Mouse (Mus musculus): ENCODE measurements around the gene Myo3a.
"Not testable (repeated sequence)": the region's sequence is repeated elsewhere in the genome, so short reads cannot be mapped to it uniquely, and the experiment has no call there.

Gene Myo3a

GRCm38 (mm10) chr2:22227308-22227707, at the start of gene Myo3a:
Gene Myo3a, plus strand, starts transcription at chr2:22227503.
- no peak for DNase-seq (ENCODE audit: low spot score)

DNA sequence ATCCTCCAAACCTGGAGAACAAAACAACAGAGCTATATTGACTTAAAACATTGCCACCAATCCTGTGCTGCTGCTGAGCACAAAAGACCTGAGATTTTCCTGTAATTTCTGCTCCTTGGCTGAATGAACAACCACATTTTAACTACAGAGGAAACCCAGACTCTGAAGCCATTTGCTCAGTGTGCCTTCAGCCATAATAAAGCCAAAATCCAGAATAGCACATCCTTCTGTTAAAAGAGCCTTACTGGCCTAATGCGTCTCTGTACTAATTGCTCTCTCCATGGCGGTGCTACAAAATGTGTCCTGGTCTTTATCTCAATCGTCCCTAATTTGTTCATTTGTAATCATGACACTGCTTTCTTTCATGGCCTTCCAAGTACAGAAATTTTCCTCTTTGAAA, 23.2 kb downstream of the Myo3a start:
- DNase-seq (ENCODE audit: low spot score), result no peak

DNA sequence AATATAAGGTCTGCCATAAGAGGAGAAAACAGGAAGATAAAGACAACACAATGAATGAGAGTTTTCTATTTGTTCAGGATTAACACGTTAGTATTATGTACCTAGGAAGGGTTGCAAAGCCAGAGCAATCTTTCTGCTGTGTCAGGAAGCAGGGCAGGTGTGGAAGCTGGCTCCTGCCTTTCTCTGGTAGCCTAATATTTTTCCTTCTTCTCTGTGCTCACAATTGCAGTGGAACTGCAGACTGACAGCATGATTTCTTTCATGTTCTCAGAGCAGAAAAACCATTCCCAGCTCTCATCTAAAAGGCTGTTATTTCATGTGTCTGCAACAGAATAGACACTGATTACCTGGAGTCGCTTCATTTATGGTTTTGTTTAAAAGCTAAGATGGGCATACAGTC, 23.7 kb downstream of the Myo3a start:
- DNase-seq (ENCODE audit: low spot score), result no peak

DNA sequence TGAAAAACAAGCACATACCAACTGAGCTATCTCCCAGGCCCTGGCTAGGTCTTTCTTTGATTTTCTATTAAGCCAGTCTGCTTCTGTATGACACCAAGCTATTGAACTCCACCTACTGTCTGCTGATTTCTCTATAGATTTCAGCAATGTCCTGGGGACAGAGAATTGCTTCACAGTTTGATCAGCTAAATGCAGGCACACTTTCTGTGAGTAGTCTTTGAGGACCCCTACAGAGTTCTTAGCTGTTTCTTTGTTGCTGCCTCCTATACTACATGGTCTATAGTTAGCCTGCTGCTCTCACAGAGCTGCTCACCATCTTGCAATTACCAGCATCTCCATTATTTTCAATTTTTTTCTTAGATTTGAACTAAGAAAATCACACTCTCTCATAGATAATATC, 28.3 kb downstream of the Myo3a start:
- no peak for DNase-seq (ENCODE audit: low spot score)

DNA sequence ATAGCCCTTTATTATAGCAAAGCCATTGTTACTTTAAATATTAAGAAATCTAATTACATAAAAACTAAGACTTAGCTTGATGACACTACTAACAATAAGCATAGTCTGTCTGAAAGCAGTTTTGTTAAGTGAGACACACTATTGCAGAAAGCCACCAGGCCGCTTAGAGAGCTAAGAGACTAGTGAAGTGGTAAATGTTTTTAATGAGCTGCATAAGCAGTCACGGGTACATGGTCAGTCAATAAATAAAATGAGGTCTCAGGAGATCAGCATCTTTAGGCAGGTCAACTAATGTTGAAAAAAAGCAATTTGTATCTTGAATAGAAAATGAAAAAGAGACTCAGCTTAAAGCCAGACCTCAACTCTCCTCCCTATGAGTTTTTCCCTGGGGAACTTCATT, 44.3 kb downstream of the Myo3a start:
- no peak for DNase-seq (ENCODE audit: low spot score)

GRCm38 (mm10) chr2:22285366-22285765, 58.1 kb downstream of the Myo3a start:
- no peak for DNase-seq (ENCODE audit: low spot score)

- DNase-seq (ENCODE audit: low spot score), result no peak
Measured at GRCm38 (mm10) chr2:22285777-22286176, 58.5 kb downstream of the Myo3a start.

GRCm38 (mm10) chr2:22293579-22294446, 66.5 kb downstream of the Myo3a start:
- no peak for DNase-seq (ENCODE audit: low spot score)

DNA sequence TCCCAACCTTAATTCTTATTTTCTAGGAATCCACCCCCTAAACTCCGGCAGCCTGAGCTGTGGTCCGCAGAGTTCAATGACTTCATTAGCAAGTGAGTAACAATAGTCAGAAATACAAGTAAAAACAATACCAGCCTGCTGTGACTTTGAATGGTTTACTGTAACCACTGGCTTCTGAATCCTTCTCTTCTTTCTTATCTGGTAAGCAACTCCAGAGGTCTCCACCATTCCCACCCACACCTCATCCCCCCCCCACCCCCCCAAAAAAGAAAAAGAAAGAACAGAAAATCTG, 67.1 kb downstream of the Myo3a start:
- DNase-seq (ENCODE audit: low spot score), result no peak

- no peak for DNase-seq (ENCODE audit: low spot score)
Measured at GRCm38 (mm10) chr2:22297913-22298312, 70.6 kb downstream of the Myo3a start.

DNA sequence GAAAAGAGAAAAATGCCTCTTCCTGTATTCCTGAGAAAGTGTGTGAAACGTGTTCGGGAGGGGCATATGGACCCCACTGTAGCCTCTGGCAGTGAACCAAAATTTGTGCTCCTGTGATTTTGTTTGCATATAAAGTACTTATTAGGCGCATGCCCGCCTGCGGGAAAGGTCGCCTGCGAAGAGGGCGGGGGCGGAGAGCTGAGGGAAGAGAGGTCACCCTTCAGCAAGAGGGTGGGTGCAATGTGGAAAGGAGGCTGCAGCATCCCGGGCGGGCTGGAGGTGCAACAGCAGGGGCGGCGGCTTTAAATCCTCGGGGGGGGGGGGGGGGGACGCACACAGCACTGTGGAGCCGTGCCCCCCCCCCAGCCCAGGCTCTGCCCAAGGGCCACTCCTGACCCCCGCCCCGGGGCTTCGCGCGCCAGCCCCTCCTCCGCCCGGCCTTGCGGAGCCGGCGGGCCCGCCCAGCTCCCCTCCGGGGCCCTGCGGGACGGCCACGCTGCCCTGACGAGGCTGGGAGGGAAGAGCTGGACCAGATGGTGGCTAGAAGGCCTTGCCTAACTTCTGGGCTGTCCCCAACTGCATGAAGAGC, 111.1 kb downstream of the Myo3a start:
- no peak for DNase-seq (ENCODE audit: low spot score)

GRCm38 (mm10) chr2:22410511-22410910, 183.2 kb downstream of the Myo3a start:
- DNase-seq (ENCODE audit: low spot score), result not testable (repeated sequence)

- DNase-seq (ENCODE audit: low spot score), result no peak
Measured at GRCm38 (mm10) chr2:22548421-22548820, 321.1 kb downstream of the Myo3a start.

GRCm38 (mm10) chr2:22587469-22588169, 360.3 kb downstream of the Myo3a start:
- DNase-seq (ENCODE audit: low spot score), result not testable (repeated sequence)

- not testable (repeated sequence) for DNase-seq (ENCODE audit: low spot score)
Measured at GRCm38 (mm10) chr2:22588170-22588541, 360.9 kb downstream of the Myo3a start.

DNA sequence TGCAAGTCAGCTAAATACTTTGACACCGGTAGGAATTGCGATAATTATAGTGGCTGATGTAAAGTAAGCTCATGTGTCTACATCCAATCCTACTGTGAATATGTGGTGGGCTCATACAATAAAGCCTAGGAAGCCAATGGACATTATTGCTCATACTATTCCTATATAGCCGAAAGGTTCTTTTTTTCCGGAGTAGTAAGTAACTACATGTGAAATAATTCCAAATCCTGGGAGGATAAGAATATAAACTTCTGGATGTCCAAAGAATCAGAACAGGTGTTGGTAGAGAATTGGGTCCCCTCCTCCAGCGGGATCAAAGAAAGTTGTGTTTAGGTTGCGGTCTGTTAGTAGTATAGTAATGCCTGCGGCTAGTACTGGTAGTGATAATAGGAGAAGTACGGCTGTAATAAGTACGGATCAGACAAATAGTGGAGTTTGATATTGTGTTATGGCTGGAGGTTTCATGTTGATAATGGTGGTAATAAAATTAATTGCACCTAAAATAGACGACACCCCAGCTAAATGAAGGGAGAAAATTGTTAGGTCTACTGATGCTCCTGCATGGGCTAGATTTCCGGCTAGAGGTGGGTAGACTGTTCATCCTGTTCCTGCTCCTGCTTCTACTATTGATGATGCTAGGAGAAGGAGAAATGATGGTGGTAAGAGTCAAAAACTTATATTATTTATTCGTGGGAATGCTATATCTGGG, 361.5 kb downstream of the Myo3a start:
- not testable (repeated sequence) for DNase-seq (ENCODE audit: low spot score)

DNA sequence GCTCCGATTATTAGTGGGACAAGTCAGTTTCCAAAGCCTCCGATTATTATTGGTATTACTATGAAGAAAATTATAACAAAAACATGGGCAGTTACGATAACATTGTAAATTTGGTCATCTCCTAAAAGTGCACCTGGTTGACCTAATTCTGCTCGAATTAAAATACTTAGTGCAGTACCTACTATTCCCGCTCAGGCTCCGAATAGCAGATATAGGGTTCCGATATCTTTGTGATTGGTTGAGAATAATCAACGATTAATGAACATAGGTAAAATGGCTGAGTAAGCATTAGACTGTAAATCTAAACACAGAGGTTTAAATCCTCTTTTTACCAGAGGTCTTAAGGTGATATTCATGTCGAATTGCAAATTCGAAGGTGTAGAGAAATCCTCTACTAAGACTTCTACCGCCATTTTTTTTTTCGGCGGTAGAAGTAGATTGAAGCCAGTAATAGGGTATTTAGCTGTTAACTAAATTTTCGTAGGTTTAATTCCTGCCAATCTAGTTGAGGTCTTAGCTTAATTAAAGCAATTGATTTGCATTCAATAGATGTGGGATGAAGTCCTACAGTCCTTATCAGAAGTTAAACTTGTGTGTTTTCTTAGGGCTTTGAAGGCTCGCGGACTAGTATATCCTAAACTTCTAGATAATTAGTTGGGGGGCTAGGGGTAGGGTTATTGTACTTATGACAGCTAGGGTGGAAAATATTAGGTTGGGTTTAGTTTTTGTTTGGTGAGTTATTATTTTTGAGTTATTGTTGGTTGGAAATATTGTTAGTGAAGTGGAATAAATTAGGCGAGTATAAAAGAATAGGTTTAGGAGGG, 362.3 kb downstream of the Myo3a start:
- DNase-seq (ENCODE audit: low spot score), result not testable (repeated sequence)

DNA sequence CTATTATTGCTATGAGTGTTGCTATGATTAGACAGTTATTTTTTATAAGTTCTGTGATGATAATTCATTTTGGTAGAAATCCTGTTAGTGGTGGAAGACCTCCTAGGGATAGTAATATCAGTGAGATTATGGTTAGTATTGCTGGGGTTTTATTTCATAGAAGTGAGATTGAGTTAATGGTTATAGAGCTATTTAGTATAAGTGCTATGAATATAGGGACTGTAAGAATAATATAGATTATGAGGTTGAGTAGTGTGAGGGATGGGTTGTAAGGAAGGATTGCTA, 362.8 kb downstream of the Myo3a start:
- no peak for DNase-seq (ENCODE audit: low spot score)

GRCm38 (mm10) chr2:22617951-22618350, 390.6 kb downstream of the Myo3a start:
- DNase-seq (ENCODE audit: low spot score), result no peak

DNA sequence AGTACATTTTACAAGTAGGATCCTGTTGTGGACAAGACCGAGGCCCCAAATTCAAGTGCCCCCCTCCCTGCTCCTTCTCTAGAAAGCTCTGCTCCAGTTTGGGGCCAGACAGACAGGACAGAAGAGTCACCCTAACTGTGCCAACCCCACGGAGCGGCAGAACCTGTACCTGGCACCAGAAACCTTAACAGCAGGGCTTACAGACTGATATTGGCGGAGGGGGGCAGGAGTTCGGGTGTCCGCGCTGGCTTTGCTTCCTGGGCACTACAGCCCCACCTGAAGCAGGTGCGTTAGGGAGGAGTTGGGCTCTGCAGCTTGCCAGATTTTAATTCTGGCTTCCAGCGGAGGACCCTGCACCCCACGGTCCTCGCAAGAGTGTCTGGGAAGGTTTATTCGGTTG, 392.1 kb downstream of the Myo3a start:
- DNase-seq (ENCODE audit: low spot score), result no peak

GRCm38 (mm10) chr2:22620030-22620429, 392.7 kb downstream of the Myo3a start:
- no peak for DNase-seq (ENCODE audit: low spot score)

DNA sequence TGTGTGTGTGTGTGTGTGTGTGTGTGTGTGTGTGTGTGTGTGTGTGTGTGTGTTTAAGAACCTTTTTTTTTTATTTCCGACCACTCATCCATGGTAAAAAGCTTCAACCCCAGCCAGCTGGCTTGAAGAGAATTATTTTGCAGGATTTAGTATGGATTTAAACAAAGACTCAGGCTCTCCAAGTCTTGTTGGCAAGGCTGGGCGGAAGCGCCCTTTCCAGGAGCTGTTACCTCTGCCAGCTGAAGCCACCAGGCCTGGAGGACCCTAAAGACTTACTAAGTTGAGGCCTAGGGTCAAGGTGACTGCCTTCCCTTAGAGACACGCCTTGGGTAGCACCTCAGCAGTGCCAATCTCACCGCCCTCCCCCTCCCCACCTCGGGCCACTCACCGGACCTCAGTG, 393.2 kb downstream of the Myo3a start:
- DNase-seq (ENCODE audit: low spot score), result no peak

All from left cerebral cortex, adult 11 months (tissue).